ENCODE assay signal across 21 mouse cellular contexts in genomic region chr7:89416027-89416426, GRCm38 (mm10). TPM values are rescaled to one million over a fixed set of nuclear protein-coding genes. Genes with fewer than 3 reads are reported as not detected.
DNase-seq lines count a peak whose midpoint lies in the region; ATAC-seq and TF ChIP-seq lines count a peak whose summit lies in the region.
"Had no signal": no experiment of that assay in that cellular context is flagged by ENCODE, and none has a peak within 500 bp of the region (broad histone marks: within the 10 kb centered on the region; RNA-seq: fewer than 3 reads in every experiment).

No protein-coding gene starts in this region.

- H3K4me2 ChIP-seq in liver, postnatal 0 days (ENCODE audit: low read depth, low read length), result no peak overlapping the region
- H3K4me2 ChIP-seq in liver, embryonic 12.5 days, result no peak overlapping the region
- H3K4me2 ChIP-seq: heart, embryonic 12.5 days; hindbrain, embryonic 15.5 days; limb, embryonic 13.5 days; lung, embryonic 14.5 days; midbrain, embryonic 11.5 days; neural tube, embryonic 13.5 days had no signal

- TF ChIP-seq EP300 in liver, postnatal 0 days (IDR thresholded peaks at IDR 0.05; ENCODE audit: low read depth), result no peak

- H3K36me3 ChIP-seq in heart, embryonic 10.5 days, result no peaks in the 10 kb centered on the region
- H3K36me3 ChIP-seq in liver, postnatal 0 days (replicated peaks; ENCODE audit: insufficient read depth, low read length), result no peaks in the 10 kb centered on the region
- no peaks in the 10 kb centered on the region for H3K36me3 ChIP-seq in liver, embryonic 12.5 days
- H3K36me3 ChIP-seq: hindbrain, embryonic 15.5 days; neural tube, embryonic 13.5 days had no signal

- DNase-seq in heart, embryonic 10.5 days (ENCODE audit: low spot score), result peak; percentile 46
- no peak for DNase-seq in heart, postnatal 4 days
- DNase-seq in liver, postnatal 0 days, result no peak
- DNase-seq in MN1 (ENCODE audit: low spot score), result peak; percentile 89
- no peak for DNase-seq in ovary, adult 18-20 months (ENCODE audit: low spot score)
- DNase-seq: adrenal gland, adult 8-10 months; cerebellum, adult 11-12 months; gastrocnemius, postnatal 14 days; layer of hippocampus, adult 9-11 months; lung, embryonic 14.5 days; right cerebral cortex, postnatal 25 days; thymus, postnatal 25 days had no signal

- no peak for TF ChIP-seq CTCF in liver, postnatal 0 days (IDR thresholded peaks at IDR 0.05; ENCODE audit: low read depth)

- peaks cover 38% of the 10 kb centered on the region for H3K4me1 ChIP-seq in heart, embryonic 10.5 days
- H3K4me1 ChIP-seq in liver, postnatal 0 days (ENCODE audit: insufficient read depth), result peaks cover 20% of the 10 kb centered on the region
- H3K4me1 ChIP-seq in liver, embryonic 12.5 days, result peaks cover 15% of the 10 kb centered on the region; the same call in 1 of the 2 replicates
- H3K4me1 ChIP-seq: hindbrain, embryonic 15.5 days; neural tube, embryonic 13.5 days had no signal

- no peaks in the 10 kb centered on the region for H3K9me3 ChIP-seq in heart, embryonic 10.5 days
- no peaks in the 10 kb centered on the region for H3K9me3 ChIP-seq in liver, postnatal 0 days (ENCODE audit: low read length)
- no peaks in the 10 kb centered on the region for H3K9me3 ChIP-seq in liver, embryonic 12.5 days (replicated peaks)
- H3K9me3 ChIP-seq: hindbrain, embryonic 15.5 days; limb, embryonic 13.5 days; neural tube, embryonic 13.5 days had no signal

- no peaks in the 10 kb centered on the region for H3K27me3 ChIP-seq in heart, embryonic 10.5 days (ENCODE audit: insufficient read depth, poor library complexity, severe bottlenecking)
- no peaks in the 10 kb centered on the region for H3K27me3 ChIP-seq in liver, postnatal 0 days (ENCODE audit: insufficient read depth, low read length)
- H3K27me3 ChIP-seq in liver, embryonic 12.5 days (replicated peaks), result no peaks in the 10 kb centered on the region
- H3K27me3 ChIP-seq: heart, embryonic 12.5 days; hindbrain, embryonic 15.5 days; limb, embryonic 13.5 days; neural tube, embryonic 13.5 days had no signal

- 63% methylated on average over 4 of the region's 4 CpGs for WGBS in heart, embryonic 10.5 days
- 43% methylated on average over 4 of the region's 4 CpGs for WGBS in liver, postnatal 0 days (ENCODE audit: insufficient replicate concordance)
- 44% methylated on average over 4 of the region's 4 CpGs for WGBS in liver, embryonic 12.5 days (ENCODE audit: insufficient replicate concordance)

- ATAC-seq in liver, postnatal 0 days, result peak; percentile 31; the same call in 1 of the 2 replicates
- no peak for ATAC-seq in liver, embryonic 12.5 days
- peak; percentile 16; the same call in 1 of the 2 replicates for ATAC-seq in megakaryocyte, adult 5-6 weeks (ENCODE audit: poor library complexity, severe bottlenecking)
- ATAC-seq in megakaryocyte-erythroid progenitor cell, adult 5-6 weeks (replicated peaks; ENCODE audit: low FRiP score, low TSS enrichment, poor library complexity, severe bottlenecking), result no peak
- ATAC-seq: intestine, postnatal 0 days had no signal

- H3K4me3 ChIP-seq in heart, embryonic 10.5 days, result no peak overlapping the region
- no peak overlapping the region for H3K4me3 ChIP-seq in liver, postnatal 0 days (ENCODE audit: low read depth, low read length)
- no peak overlapping the region for H3K4me3 ChIP-seq in liver, embryonic 12.5 days
- H3K4me3 ChIP-seq: heart, embryonic 12.5 days; hindbrain, embryonic 15.5 days; limb, embryonic 13.5 days; neural tube, embryonic 13.5 days had no signal

- no peak overlapping the region for H3K9ac ChIP-seq in liver, postnatal 0 days (replicated peaks)
- H3K9ac ChIP-seq in liver, embryonic 12.5 days, result no peak overlapping the region
- H3K9ac ChIP-seq: heart, embryonic 12.5 days; hindbrain, embryonic 15.5 days; limb, embryonic 13.5 days; lung, embryonic 14.5 days; neural tube, embryonic 13.5 days had no signal

- H3K27ac ChIP-seq in heart, embryonic 10.5 days, result no peak overlapping the region
- 0 out of 2 replicates have a peak overlapping the region, but pooled peaks have one; percentile 29 for H3K27ac ChIP-seq in liver, postnatal 0 days (ENCODE audit: low read depth)
- H3K27ac ChIP-seq in liver, embryonic 12.5 days, result no peak overlapping the region
- H3K27ac ChIP-seq: hindbrain, embryonic 15.5 days; limb, embryonic 13.5 days; neural tube, embryonic 13.5 days had no signal

RNA-seq across cellular contexts. Expression of gene Fzd4, which starts 11.9 kb away (rescaled TPM):
- polyA plus RNA-seq in heart, embryonic 10.5 days (2016; fragmentation: Nextera tagmentation; extraction: Ambion mirVana), result 9.2 and 9.7 TPM in 2 replicates
- total RNA-seq in heart, postnatal 4 days (2021), result 10 to 100 TPM; 43.2 TPM
- polyA plus RNA-seq in liver, postnatal 0 days (2015; fragmentation: Nextera tagmentation; extraction: Ambion mirVana), result 4.5 and 4.7 TPM in 2 replicates
- polyA plus RNA-seq in liver, embryonic 12.5 days (2016; fragmentation: Nextera tagmentation; extraction: Ambion mirVana), result 3.5 and 4.5 TPM in 2 replicates
- total RNA-seq in megakaryocyte, adult 5-6 weeks (2015), result 4.8 TPM in 2 replicates
- 4.0 and 5.0 TPM in 2 replicates for total RNA-seq in megakaryocyte, adult 5-6 weeks (2017)
- not detected in 2 replicates for total RNA-seq in megakaryocyte-erythroid progenitor cell, adult 5-6 weeks (2014; fragmentation: Nextera tagmentation)
- 0.14 TPM in 1 of 2 replicates, not detected in the other for total RNA-seq in megakaryocyte-erythroid progenitor cell, adult 5-6 weeks (2017)

RNA-seq across cellular contexts. Expression of gene Tmem135, which starts 12.0 kb away (rescaled TPM):
- 29.2 and 30.1 TPM in 2 replicates for polyA plus RNA-seq in heart, embryonic 10.5 days (2016; fragmentation: Nextera tagmentation; extraction: Ambion mirVana)
- total RNA-seq in heart, postnatal 4 days (2021), result 10 to 100 TPM; 35.9 to 43.6 TPM
- 31.7 and 32.4 TPM in 2 replicates for polyA plus RNA-seq in liver, postnatal 0 days (2015; fragmentation: Nextera tagmentation; extraction: Ambion mirVana)
- 16.0 and 16.7 TPM in 2 replicates for polyA plus RNA-seq in liver, embryonic 12.5 days (2016; fragmentation: Nextera tagmentation; extraction: Ambion mirVana)
- total RNA-seq in megakaryocyte, adult 5-6 weeks (2015), result 29.9 and 31.6 TPM in 2 replicates
- total RNA-seq in megakaryocyte, adult 5-6 weeks (2017), result 18.7 and 26.5 TPM in 2 replicates
- total RNA-seq in megakaryocyte-erythroid progenitor cell, adult 5-6 weeks (2014; fragmentation: Nextera tagmentation), result 20.8 and 21.9 TPM in 2 replicates
- 15.5 and 19.1 TPM in 2 replicates for total RNA-seq in megakaryocyte-erythroid progenitor cell, adult 5-6 weeks (2017)

Comparison
In these comparisons a context has a peak if more than half of its experiments do, and no peak if none do; other contexts are left out.
1. DNase-seq: peak in heart, embryonic 10.5 days (single experiment) and MN1 (single experiment); none in heart, postnatal 4 days (single experiment), liver, postnatal 0 days (single experiment) and ovary, adult 18-20 months (single experiment).
2. ATAC-seq: peak in liver, postnatal 0 days (single experiment) and megakaryocyte, adult 5-6 weeks (single experiment); none in liver, embryonic 12.5 days (single experiment) and megakaryocyte-erythroid progenitor cell, adult 5-6 weeks (single experiment).
3. RNA of gene Fzd4, which starts 11.9 kb away (total RNA-seq): 43.2 TPM in heart, postnatal 4 days; 4.0 to 5.0 TPM in megakaryocyte, adult 5-6 weeks and 0.14 TPM in megakaryocyte-erythroid progenitor cell, adult 5-6 weeks; every median in the first group is over 4 times any median in the second.